Mouse (Mus musculus) left cerebral cortex, adult 2 months (tissue): ENCODE measurements at regions not wholly inside any gene's neighbourhood (a gene's known extent, or its start where the extent isn't known, plus 50 kb on each side); places are given as distances from the start of the nearest gene placed in this dataset.

Experiments used
- DNase-seq, 2 experiments: peaks; one replicate each; pipeline ENCODE4 v3.0.0; 2021 to 2022; ENCODE audit warnings: low spot score in 2 of 2, mixed read lengths in 1 of 2; ENCODE audit errors: extremely low spot score in 1 of 2
- H3K27ac ChIP-seq: fragments of 200-600 bp; 2 replicates; pipeline ENCODE4 v1.8.1; 2022
- H3K4me3 ChIP-seq: fragments of 200-600 bp; 2 replicates; pipeline ENCODE4 v1.8.1; 2022
- CTCF ChIP-seq: fragments of 200-600 bp; IDR thresholded peaks from 2 replicates; pipeline ENCODE4 v1.8.1; 2022; ENCODE audit warnings: antibody characterized with exemption, mild to moderate bottlenecking, moderate library complexity
- intact Hi-C: fragments of 180-260 bp; cut with DNase I; formaldehyde crosslinking; loops from one replicate; pipeline ENCODE4 v1.15.1; 2025

GRCm38 (mm10) chr1:163190841-163191240, 105.4 kb upstream of the Mroh9 start:
- TF ChIP-seq CTCF, result no peak
- intact Hi-C loops, result no loop called here
- H3K4me3 ChIP-seq, result no peak overlapping the region

GRCm38 (mm10) chr1:163181851-163182250, 96.4 kb upstream of the Mroh9 start:
- H3K27ac ChIP-seq, result no peak overlapping the region
- TF ChIP-seq CTCF, result no peak
- intact Hi-C loops, result no loop called here
- no peak overlapping the region for H3K4me3 ChIP-seq
- DNase-seq, result no peak

More at GRCm38 (mm10) chr1:163190841-163191240, 105.4 kb upstream of the Mroh9 start:
- DNase-seq, result no peak
- no peak overlapping the region for H3K27ac ChIP-seq

- DNase-seq, result no peak
- Histone ChIP-seq H3K4me3 (no peak overlapping the region), H3K27ac (no peak overlapping the region)
- TF ChIP-seq CTCF, result no peak
- intact Hi-C loops, result no loop called here
Measured at GRCm38 (mm10) chr1:163177011-163177410, 91.5 kb upstream of the Mroh9 start.

DNA sequence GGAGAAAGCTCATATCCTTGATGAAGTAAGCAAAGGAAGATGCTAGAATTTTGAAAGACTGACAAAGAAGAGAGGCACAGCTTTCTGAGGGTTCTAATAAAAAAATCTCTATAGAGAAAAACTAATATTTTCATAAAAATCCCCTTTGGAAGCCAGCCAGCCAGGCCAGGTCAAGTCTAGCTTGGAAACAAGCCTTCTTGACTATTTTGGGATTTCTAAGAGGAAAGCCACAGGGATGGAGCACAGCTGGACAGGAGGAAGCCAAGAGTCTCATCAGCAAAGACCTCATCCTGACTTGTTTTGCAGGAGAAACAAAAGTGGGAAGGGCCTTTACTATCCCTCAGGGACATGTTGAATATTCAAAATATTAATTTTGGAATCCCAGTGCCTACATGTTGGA, 81.6 kb upstream of the Mroh9 start:
- Histone ChIP-seq H3K27ac (no peak overlapping the region), H3K4me3 (no peak overlapping the region)
- no peak for DNase-seq
- no peak for TF ChIP-seq CTCF
- intact Hi-C loops, result no loop called here

DNA sequence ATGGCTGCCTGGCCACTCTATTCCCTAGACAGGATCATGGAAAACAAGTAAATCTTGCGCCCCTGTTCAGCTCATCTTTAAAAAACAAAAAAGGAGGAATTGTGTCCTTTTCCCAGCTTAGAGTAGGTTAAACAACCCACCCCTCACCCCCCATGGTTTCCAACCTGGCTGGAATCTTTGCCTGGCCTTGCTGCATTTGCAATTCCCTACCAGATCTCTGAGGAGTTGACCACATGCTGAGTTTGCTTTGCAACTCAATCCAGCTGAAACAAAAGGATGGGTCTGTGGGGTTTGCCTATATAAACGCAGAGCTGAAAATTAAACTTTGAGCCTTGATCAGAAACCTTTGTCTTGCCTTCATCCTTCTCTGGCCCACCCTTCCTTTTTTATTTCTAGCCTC, 78.2 kb upstream of the Mroh9 start:
- Histone ChIP-seq H3K4me3 (no peak overlapping the region), H3K27ac (no peak overlapping the region)
- intact Hi-C loops, result no loop called here
- DNase-seq, result no peak
- TF ChIP-seq CTCF, result no peak

- TF ChIP-seq CTCF, result no peak
- Histone ChIP-seq H3K27ac (no peak overlapping the region), H3K4me3 (no peak overlapping the region)
- intact Hi-C loops, result loop anchor here (10.0 kb wide), 2 partner anchors 605 to 975 kb away; no protein-coding TSS in a partner anchor
- no peak for DNase-seq
Measured at GRCm38 (mm10) chr1:163159911-163160310, 74.4 kb upstream of the Mroh9 start.

DNA sequence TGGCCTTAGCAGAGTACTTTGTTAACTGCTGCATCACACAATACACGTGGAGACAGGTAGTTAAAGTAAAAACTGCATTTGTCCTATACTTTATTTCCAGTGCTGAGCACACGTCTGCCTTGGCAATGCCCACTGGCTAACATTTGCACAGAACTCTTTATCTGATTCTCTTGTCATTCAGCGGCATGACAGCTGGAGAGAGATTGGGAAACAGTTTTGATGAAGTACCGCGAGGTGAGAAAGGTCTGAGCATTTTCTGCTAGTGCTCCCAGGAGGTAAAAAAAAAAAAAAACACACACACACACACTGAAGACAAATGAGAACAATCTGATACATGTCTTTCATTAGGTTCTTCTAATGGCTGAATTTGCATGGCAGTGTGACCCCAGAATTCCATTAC, 73.0 kb upstream of the Mroh9 start:
- H3K4me3 ChIP-seq, result no peak overlapping the region
- intact Hi-C loops, result loop anchor here (10.0 kb wide), 2 partner anchors 606 to 976 kb away; no protein-coding TSS in a partner anchor
- H3K27ac ChIP-seq, result no peak overlapping the region
- DNase-seq, result no peak
- TF ChIP-seq CTCF, result no peak

DNA sequence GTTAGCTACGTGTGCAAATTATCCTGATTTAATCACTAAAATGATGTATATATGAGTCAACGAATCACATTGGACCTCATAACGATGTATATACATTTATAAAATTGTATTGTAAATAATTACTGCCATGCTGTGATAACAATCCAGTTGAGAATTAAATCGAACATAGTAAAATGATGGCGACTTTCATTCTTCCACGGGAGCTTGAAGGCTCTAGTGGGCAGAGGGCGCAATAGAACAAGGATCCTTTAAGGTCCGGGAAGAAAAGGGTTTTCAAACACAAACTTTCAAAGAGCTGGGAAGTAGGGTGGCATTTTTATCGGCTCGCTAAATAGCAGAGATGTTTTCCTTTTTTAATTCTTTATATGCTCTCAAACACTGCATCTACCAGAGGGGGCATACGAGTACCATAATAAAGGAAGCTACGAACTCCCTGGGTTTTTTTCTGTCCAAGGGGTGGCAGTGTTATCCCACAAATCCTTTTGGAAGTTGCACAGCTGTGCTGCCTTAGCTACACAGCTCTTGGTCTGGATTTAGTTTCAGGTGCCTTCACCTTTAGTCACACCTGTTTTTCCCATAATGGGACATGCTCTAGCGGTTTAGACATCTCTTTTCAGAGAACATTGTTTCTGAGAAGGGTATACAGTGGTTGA, 64.9 kb upstream of the Mroh9 start:
- DNase-seq, result peak; percentile 65 to 75

DNA sequence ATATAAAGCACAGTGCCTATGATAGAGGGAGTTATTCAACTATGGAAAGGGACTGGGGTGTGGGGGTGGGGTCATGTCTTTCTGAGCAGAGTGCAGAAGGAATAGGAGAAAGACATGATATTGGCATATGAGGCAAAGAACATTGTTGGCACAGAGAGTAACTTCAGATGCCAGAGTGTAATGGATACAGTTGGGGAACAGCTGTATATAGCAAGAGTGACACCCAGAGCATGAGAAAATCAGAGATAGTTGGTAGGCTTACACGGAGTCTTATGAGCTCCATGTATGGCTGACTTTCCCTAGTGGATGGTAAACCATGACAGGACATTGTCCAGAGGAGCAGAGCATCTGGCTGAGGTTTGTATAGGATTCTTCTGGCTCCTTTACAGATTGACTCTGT, 61.2 kb upstream of the Mroh9 start:
- Histone ChIP-seq H3K4me3 (no peak overlapping the region), H3K27ac (no peak overlapping the region)
- TF ChIP-seq CTCF, result no peak
- intact Hi-C loops, result no loop called here
- DNase-seq, result no peak

More for the DNA sequence above, 64.9 kb upstream of the Mroh9 start:
- intact Hi-C loops, result loop anchor here (1.0 to 10.0 kb wide), 5 partner anchors 252 to 984 kb away; partner anchors contain the start of gene Gorab
- peak; percentile 93 for TF ChIP-seq CTCF
- no peak overlapping the region for H3K27ac ChIP-seq
- H3K4me3 ChIP-seq, result peak overlapping the region; percentile 42

GRCm38 (mm10) chr1:163143113-163143512, 57.6 kb upstream of the Mroh9 start:
- intact Hi-C loops, result loop anchor here (5.0 kb wide), 1 partner anchor 51 kb away; no protein-coding TSS in a partner anchor
- H3K4me3 ChIP-seq, result no peak overlapping the region

DNA sequence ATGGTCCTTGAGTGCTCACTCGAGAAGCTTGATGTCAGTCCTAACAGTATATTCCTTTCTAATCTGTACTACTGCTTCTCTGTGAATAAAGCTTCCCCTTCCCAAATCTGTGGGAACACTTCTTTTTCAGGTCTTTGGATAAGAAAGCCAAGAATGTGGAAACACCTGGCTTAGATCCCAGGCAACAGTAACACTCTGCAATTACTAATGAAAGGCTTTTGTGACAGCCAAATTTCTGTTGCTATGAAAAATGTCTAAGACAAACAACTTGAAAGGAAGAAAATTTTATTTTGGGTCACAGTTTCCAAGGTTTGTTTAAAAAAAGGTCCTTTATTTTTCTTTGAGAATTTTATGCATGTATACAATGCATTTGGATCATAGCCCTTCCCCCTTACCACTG, 56.0 kb upstream of the Mroh9 start:
- TF ChIP-seq CTCF, result no peak
- H3K27ac ChIP-seq, result no peak overlapping the region
- DNase-seq, result no peak
- intact Hi-C loops, result loop anchor here (5.0 kb wide), 1 partner anchor 49 kb away; no protein-coding TSS in a partner anchor
- no peak overlapping the region for H3K4me3 ChIP-seq

More at GRCm38 (mm10) chr1:163143113-163143512, 57.6 kb upstream of the Mroh9 start:
- no peak for TF ChIP-seq CTCF
- no peak overlapping the region for H3K27ac ChIP-seq
- DNase-seq, result no peak

GRCm38 (mm10) chr1:163138179-163138578, 52.7 kb upstream of the Mroh9 start:
- intact Hi-C loops, result no loop called here
- no peak overlapping the region for H3K27ac ChIP-seq
- no peak for DNase-seq
- no peak overlapping the region for H3K4me3 ChIP-seq
- no peak for TF ChIP-seq CTCF
